Mouse (Mus musculus) kidney, postnatal 0 days (tissue): ENCODE data around the gene Jakmip3. TPM values are rescaled to one million over a fixed set of nuclear protein-coding genes. Genes with fewer than 3 reads are reported as not detected.

ENCODE experiments used
- ATAC-seq: fragments of 200-750 bp; cut with Nextera tagmentation; replicated peaks from 2 replicates; pipeline ENCODE4 v1.8.0; 2017; ENCODE audit warnings: low read depth, moderate number of reproducible peaks, moderate TSS enrichment, moderate library complexity; ENCODE audit not compliant: low FRiP score
- DNase-seq: peaks from one replicate; pipeline ENCODE4 v3.0.0-alpha.2; 2016; ENCODE audit warnings: low spot score
- H3K27ac ChIP-seq: fragments of 300-500 bp; sonication (generic); 2 replicates; pipeline ENCODE4 v1.5.1; 2014; ENCODE audit warnings: mild to moderate bottlenecking
- H3K27me3 ChIP-seq: fragments of 300-500 bp; sonication (generic); 2 replicates; pipeline ENCODE4 v1.6.1; 2014; ENCODE audit warnings: low read length, mixed read lengths; ENCODE audit not compliant: insufficient read depth
- H3K36me3 ChIP-seq: fragments of 300-500 bp; sonication (generic); 2 replicates; pipeline ENCODE4 v1.6.1; 2014; ENCODE audit warnings: low read length, mixed read lengths; ENCODE audit not compliant: insufficient read depth
- H3K4me1 ChIP-seq: fragments of 300-500 bp; sonication (generic); replicated peaks from 2 replicates; pipeline ENCODE4 v1.6.1; 2014; ENCODE audit warnings: antibody characterized with exemption, low read length, mixed read lengths; ENCODE audit not compliant: insufficient read depth
- H3K4me2 ChIP-seq: fragments of 300-500 bp; sonication (generic); 2 replicates; pipeline ENCODE4 v1.6.1; 2014; ENCODE audit warnings: mild to moderate bottlenecking, low read length, moderate library complexity, mixed read lengths
- H3K4me3 ChIP-seq: fragments of 300-500 bp; sonication (generic); replicated peaks from 2 replicates; pipeline ENCODE4 v1.5.1; 2014; ENCODE audit warnings: low read depth, low read length
- H3K9ac ChIP-seq: fragments of 300-500 bp; sonication (generic); 2 replicates; pipeline ENCODE4 v1.6.1; 2014; ENCODE audit warnings: low read depth, low read length
- H3K9me3 ChIP-seq: fragments of 300-500 bp; sonication (generic); replicated peaks from 2 replicates; pipeline ENCODE4 v1.6.1; 2016; ENCODE audit warnings: low read length, inconsistent platforms, mixed read lengths
- CTCF ChIP-seq: IDR thresholded peaks from 2 replicates; pipeline ENCODE4 v1.5.1; 2016; ENCODE audit warnings: antibody characterized with exemption, low read depth, mild to moderate bottlenecking, moderate library complexity
- WGBS: fragments of 180-500 bp; shearing (Covaris S2); extraction: QIAGEN DNeasy Blood & Tissue Kit; methylation state at CpG from one replicate; pipeline ENCODE4 v1.1.7; 2014; 5-methylcytosine and 5-hydroxymethylcytosine counted together
- polyA plus RNA-seq: library from polyadenylated mRNA; unstranded; fragments of >200 nt; fragmentation: Nextera tagmentation; extraction: Ambion mirVana; gene quantifications from 2 replicates; pipeline ENCODE4 v1.2.1, GENCODE M21; 2015

Jakmip3 gene
- polyA plus RNA-seq, 1 experiment from 2014 or later = 0.05 TPM

DNA sequence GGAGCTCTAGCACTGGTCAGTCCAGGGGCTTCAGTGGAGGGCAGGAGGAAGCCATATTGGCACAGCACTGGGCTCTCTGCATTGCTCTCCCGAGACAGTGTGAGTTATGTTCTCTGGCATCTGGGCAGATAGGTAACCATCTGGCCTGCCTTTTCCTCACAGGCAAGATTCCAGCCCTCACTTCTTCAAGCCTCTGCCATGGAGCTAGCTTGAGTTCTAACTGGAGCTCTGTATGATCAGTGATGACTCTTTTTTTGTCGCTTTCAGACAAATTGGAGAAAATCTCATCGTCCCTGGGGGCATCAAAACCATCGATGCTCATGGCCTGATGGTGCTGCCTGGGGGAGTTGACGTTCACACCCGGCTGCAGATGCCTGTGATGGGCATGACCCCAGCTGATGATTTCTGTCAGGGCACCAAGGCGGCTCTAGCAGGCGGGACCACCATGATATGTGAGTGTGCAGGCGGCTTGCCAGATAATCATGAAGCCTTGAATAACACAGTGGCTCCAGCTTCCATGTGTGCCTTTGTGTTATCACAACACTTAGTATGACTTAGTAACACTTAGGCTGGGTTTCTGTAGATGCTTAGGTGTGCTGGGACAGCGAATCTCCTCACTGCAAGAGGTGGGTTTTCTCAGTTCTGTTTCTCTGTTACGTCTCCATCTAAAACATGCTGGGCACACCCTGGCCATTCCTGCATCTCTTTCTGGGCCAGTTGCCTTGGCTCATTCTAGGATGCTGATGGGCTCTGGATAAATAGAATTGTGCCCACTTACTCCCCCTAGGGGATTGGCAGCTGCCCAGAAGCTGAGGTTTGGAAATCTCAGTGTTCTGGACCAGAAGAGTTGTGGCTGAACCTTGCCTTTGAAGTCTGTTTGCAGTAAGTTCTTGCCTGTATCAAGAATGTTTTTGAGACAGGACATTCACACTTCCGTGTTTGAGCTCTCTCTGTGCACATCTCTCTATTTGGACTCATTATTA lies 149.7 kb downstream of the Jakmip3 start:
- 71% methylated on average over 12 of the region's 12 CpGs for WGBS
- no peak for ATAC-seq
- no peaks in the 10 kb centered on the region for H3K9me3 ChIP-seq

DNA sequence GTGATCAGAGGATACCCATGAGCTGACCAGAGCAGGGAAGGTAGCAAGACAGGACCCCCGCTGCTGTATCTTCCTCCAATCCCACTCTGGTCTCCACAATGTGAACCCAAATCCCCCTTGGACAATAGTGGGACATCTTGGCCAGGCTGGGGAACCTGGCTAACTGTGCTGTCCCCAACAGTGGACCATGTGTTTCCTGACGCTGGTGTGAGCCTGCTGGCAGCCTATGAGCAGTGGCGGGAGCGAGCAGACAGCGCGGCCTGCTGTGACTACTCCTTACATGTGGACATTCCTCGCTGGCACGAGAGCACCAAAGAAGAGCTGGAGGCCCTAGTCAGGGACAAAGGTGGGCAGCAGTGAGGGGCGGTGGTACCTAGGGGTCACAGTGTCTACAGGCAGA lies 151.2 kb downstream of the Jakmip3 start:
- Histone ChIP-seq H3K9ac (no peak overlapping the region), H3K27ac (no peak overlapping the region), H3K4me3 (no peak overlapping the region), H3K36me3 (no peaks in the 10 kb centered on the region), H3K4me1 (0 out of 2 replicates have a peak, but pooled peaks cover under 1% of the 10 kb centered on the region), H3K27me3 (peaks cover 5% of the 10 kb centered on the region; the same call in 1 of the 2 replicates), H3K4me2 (no peak overlapping the region), H3K9me3 (no peaks in the 10 kb centered on the region)
- ATAC-seq (no peak), DNase-seq (no peak)
- no peak for TF ChIP-seq CTCF
- WGBS = 89% methylated on average over 9 of the region's 9 CpGs

More for the DNA sequence above, 149.7 kb downstream of the Jakmip3 start:
- Histone ChIP-seq H3K4me2 (no peak overlapping the region), H3K9ac (no peak overlapping the region), H3K4me3 (no peak overlapping the region), H3K36me3 (no peaks in the 10 kb centered on the region), H3K4me1 (peaks cover 8% of the 10 kb centered on the region; the same call in 1 of the 2 replicates), H3K27ac (no peak overlapping the region), H3K27me3 (peaks cover 15% of the 10 kb centered on the region)
- no peak for DNase-seq
- TF ChIP-seq CTCF = no peak

DNA sequence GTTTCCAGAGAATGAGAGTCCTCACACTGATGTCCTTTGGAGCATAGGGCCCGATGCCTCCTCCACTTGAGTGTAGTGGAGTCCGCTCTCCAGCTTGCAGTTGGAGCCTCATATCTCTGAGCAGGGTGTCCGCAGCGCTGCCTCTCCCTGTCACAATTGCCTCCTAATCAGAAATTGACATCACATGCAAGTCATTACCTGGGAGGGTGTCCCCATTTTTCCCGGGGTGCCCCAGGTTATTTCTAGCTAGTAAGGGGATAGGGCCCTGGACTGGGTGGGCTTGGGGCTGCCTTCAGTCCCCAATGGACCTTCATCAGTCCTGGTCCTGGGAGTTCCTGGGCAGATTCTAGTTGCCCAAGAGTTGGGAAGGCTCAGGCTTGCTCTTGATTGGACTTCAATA lies 152.1 kb downstream of the Jakmip3 start:
- H3K27me3 ChIP-seq = no peaks in the 10 kb centered on the region
- 96% methylated on average over 5 of the region's 5 CpGs for WGBS
- no peak overlapping the region for H3K9ac ChIP-seq
- H3K27ac ChIP-seq = no peak overlapping the region
- H3K9me3 ChIP-seq = no peaks in the 10 kb centered on the region
- H3K4me2 ChIP-seq = no peak overlapping the region
- TF ChIP-seq CTCF = no peak
- no peaks in the 10 kb centered on the region for H3K36me3 ChIP-seq
- DNase-seq (no peak), ATAC-seq (no peak)
- no peaks in the 10 kb centered on the region for H3K4me1 ChIP-seq
- no peak overlapping the region for H3K4me3 ChIP-seq

DNA sequence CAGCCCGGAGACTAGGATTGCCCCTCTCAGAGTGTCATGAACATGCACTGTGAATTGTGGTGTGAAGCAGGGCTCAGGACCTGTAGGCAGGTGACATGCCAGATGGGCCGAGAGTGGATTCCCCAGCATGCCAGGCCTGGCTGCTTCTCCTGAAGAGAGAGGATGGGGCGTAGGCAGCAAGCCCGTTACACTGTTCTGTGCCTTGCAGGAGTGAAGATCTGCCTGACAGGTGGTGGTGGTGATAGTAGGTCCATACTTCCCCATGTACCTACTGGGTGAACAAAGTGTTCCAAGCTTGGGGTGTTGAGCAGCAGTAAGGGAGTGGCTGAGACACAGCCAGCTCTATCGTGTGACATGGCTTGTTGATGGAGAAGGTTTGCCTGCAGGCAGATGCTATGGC lies 152.6 kb downstream of the Jakmip3 start:
- no peaks in the 10 kb centered on the region for H3K4me1 ChIP-seq
- WGBS = 88% methylated on average over 5 of the region's 5 CpGs
- ATAC-seq (no peak), DNase-seq (no peak)
- no peaks in the 10 kb centered on the region for H3K36me3 ChIP-seq
- no peak overlapping the region for H3K27ac ChIP-seq
- no peak overlapping the region for H3K4me3 ChIP-seq
- H3K9me3 ChIP-seq = no peaks in the 10 kb centered on the region
- H3K9ac ChIP-seq = no peak overlapping the region
- no peak for TF ChIP-seq CTCF
- H3K4me2 ChIP-seq = no peak overlapping the region
- no peaks in the 10 kb centered on the region for H3K27me3 ChIP-seq

DNA sequence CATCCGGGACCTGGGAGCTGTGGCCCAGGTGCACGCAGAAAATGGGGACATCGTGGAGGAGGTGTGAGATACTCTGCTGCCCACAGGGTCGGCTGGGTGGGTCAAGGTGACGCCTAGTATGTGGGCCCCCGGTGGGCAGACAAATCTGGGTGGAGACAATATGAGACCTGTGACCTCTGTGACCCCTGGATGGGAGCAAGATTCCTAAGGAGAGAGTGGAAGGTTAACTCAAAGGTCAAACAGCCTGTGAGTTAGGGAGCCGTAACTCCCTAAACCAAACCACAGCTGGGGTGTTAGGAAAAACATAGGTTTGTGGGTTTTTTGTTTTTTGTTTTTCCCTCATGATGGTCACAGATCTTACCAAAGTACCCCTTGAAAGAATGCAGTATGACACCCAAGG lies 153.3 kb downstream of the Jakmip3 start:
- Histone ChIP-seq H3K27ac (no peak overlapping the region), H3K9ac (no peak overlapping the region), H3K36me3 (no peaks in the 10 kb centered on the region), H3K4me2 (no peak overlapping the region), H3K9me3 (no peaks in the 10 kb centered on the region), H3K4me1 (no peaks in the 10 kb centered on the region), H3K4me3 (no peak overlapping the region), H3K27me3 (no peaks in the 10 kb centered on the region)
- DNase-seq (no peak), ATAC-seq (no peak)
- no peak for TF ChIP-seq CTCF
- 76% methylated on average over 7 of the region's 7 CpGs for WGBS

DNA sequence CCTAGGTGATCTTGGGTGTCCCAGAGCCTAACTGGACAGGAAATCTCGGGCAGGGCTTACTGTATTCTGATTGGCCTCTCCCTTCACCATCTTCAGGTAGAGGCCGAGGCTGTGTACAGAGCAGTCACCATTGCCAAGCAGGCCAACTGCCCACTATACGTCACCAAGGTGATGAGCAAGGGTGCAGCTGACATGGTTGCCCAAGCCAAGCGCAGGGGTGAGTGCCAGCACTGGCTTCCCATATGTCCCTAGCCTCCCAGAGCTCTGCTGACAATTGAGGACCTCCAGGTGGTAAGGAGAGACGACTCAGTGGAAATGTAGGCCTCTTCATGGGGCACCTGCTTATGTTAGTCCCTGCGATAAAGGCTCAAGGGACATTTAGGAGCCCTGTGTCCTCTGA lies 154.2 kb downstream of the Jakmip3 start:
- no peak for ATAC-seq
- 80% methylated on average over 6 of the region's 6 CpGs for WGBS

More for the DNA sequence above, 154.2 kb downstream of the Jakmip3 start:
- TF ChIP-seq CTCF = no peak
- Histone ChIP-seq H3K27me3 (no peaks in the 10 kb centered on the region), H3K4me2 (no peak overlapping the region), H3K4me3 (no peak overlapping the region), H3K36me3 (no peaks in the 10 kb centered on the region), H3K9me3 (no peaks in the 10 kb centered on the region), H3K27ac (no peak overlapping the region), H3K9ac (no peak overlapping the region), H3K4me1 (no peaks in the 10 kb centered on the region)
- no peak for DNase-seq
